Mouse (Mus musculus) small intestine, adult 2 months (tissue): ENCODE data around the gene Adamtsl1.

Experiments
- CTCF ChIP-seq: fragments of 200-500 bp; IDR thresholded peaks from 2 replicates; pipeline ENCODE4 v1.5.1; 2012; ENCODE audit warnings: low read depth, mild to moderate bottlenecking, control low read depth, inconsistent platforms, low read length, moderate library complexity, mixed read lengths; ENCODE audit not compliant: insufficient replicate concordance, insufficient read length; ENCODE audit errors: extremely low read depth
- POLR2A ChIP-seq: fragments of 200-500 bp; IDR thresholded peaks from 2 replicates; pipeline ENCODE4 v1.6.1; 2012; ENCODE audit warnings: low read depth, mild to moderate bottlenecking, control low read depth, inconsistent platforms, low read length, moderate library complexity

GRCm38 (mm10) chr4:86326003-86326402 lies 812.0 kb downstream of the Adamtsl1 start:
- TF ChIP-seq CTCF (no peak), POLR2A (no peak)
